Mouse (Mus musculus) ES-E14 (cell line): ENCODE measurements around the gene Syt13. TPM values are rescaled to one million over a fixed set of nuclear protein-coding genes. Genes with fewer than 3 reads are reported as not detected.

Experiments
- DNase-seq: peaks from one replicate; pipeline ENCODE4 v3.0.0-alpha.2; 2013; ENCODE audit warnings: low read depth, low spot score
- H3K27ac ChIP-seq: 2 replicates; pipeline ENCODE4 v1.5.1; 2012; ENCODE audit warnings: low read depth, mild to moderate bottlenecking, low read length, moderate library complexity, mixed read lengths; ENCODE audit not compliant: poor library complexity, insufficient read depth, severe bottlenecking
- H3K36me3 ChIP-seq: 2 replicates; pipeline ENCODE4 v1.6.1; 2012; ENCODE audit warnings: mild to moderate bottlenecking, low read length, moderate library complexity, mixed read lengths; ENCODE audit not compliant: control insufficient read depth, poor library complexity, insufficient read depth, severe bottlenecking
- H3K4me1 ChIP-seq, 2 experiments: fragments of 150-350 bp in 1 of 2; sonication (generic) in 1 of 2; 2 replicates each; pipeline ENCODE4 v1.6.1; 2012; ENCODE audit warnings: low read length in 2 of 2, mild to moderate bottlenecking in 1 of 2, mixed read lengths in 1 of 2; ENCODE audit not compliant: control insufficient read depth in 2 of 2, insufficient read depth in 2 of 2, poor library complexity in 1 of 2
- H3K4me3 ChIP-seq, 2 experiments: fragments of 150-350 bp in 1 of 2; sonication (generic) in 1 of 2; 2 replicates each; pipeline ENCODE4 v1.5.1; 2012; ENCODE audit warnings: low read length in 2 of 2, low read depth in 1 of 2, mild to moderate bottlenecking in 1 of 2, mixed read lengths in 1 of 2; ENCODE audit not compliant: insufficient read depth in 1 of 2, poor library complexity in 1 of 2, severe bottlenecking in 1 of 2
- H3K9ac ChIP-seq: 2 replicates; pipeline ENCODE4 v1.6.1; 2012; ENCODE audit warnings: low read depth, mild to moderate bottlenecking, low read length, mixed read lengths; ENCODE audit not compliant: poor library complexity, insufficient read depth, severe bottlenecking
- H3K9me3 ChIP-seq: fragments of 150-350 bp; sonication (generic); 2 replicates; pipeline ENCODE4 v1.6.1; 2012; ENCODE audit warnings: low read depth, mild to moderate bottlenecking, low read length; ENCODE audit not compliant: control insufficient read depth, insufficient read depth
- CHD2 ChIP-seq: IDR thresholded peaks from 2 replicates; pipeline ENCODE4 v1.6.1; 2014; ENCODE audit warnings: mild to moderate bottlenecking, low read depth, low read length, inconsistent platforms
- HCFC1 ChIP-seq: IDR thresholded peaks from 2 replicates; pipeline ENCODE4 v1.6.1; 2012; ENCODE audit warnings: low read length, inconsistent platforms, borderline replicate concordance; ENCODE audit not compliant: insufficient read depth
- MAFK ChIP-seq: IDR thresholded peaks from 2 replicates; pipeline ENCODE4 v1.6.1; 2014; ENCODE audit warnings: mild to moderate bottlenecking, low read depth, low read length, inconsistent platforms; ENCODE audit not compliant: insufficient read depth
- ZC3H11A ChIP-seq: IDR thresholded peaks from 2 replicates; pipeline ENCODE4 v1.6.1; 2012; ENCODE audit warnings: low read depth, mild to moderate bottlenecking, inconsistent platforms, low read length, borderline replicate concordance
- ZNF384 ChIP-seq: IDR thresholded peaks from 2 replicates; pipeline ENCODE4 v1.6.1; 2012; ENCODE audit warnings: low read depth, low read length, inconsistent platforms
- in situ Hi-C, 2 experiments: fragments of 600-800 bp; cut with MboI; formaldehyde crosslinking; loops; one replicate each; pipeline ENCODE4 v1.15.1; 2025; ENCODE audit warnings: low sequenced_read_pairs in 2 of 2, inconsistent platforms in 1 of 2; ENCODE audit not compliant: unreplicated experiment in 2 of 2
- total RNA-seq: library from RNA; depleted of rRNA; stranded (reverse); fragments of 300-350 nt; gene quantifications from 2 replicates; pipeline ENCODE4 v1.2.3, GENCODE M21; 2012

Gene Syt13
- total RNA-seq, 1 experiment, result 5.8 TPM

DNA sequence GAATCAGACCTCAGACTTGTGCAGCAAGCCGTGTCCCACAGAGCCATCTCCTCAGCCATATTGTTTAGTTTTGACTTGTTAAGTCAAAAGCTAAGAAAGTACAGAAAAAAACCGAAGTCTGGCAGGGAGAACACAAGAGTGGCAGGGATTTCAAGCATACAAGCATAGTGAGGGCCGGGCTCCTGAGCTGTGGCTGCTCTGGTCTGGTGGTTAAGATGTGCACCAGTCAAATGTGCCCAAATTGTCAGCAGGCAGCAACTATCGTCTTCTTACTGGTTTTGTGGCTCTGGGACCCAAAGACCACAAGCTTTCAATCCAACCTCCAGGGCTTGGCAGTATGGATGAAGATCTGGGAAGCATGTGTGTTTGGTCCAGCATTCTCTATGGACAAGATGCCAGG is 42.2 kb upstream of the Syt13 start:
- Histone ChIP-seq H3K9me3 (no peaks in the 10 kb centered on the region), H3K27ac (no peak overlapping the region), H3K36me3 (no peaks in the 10 kb centered on the region), H3K4me1 (peaks cover 0 to 5% of the 10 kb centered on the region in 2 experiments; a peak in 1 of 4 replicates), H3K4me3 (no peak overlapping the region), H3K9ac (no peak overlapping the region)
- no peak for DNase-seq
- TF ChIP-seq HCFC1 (no peak), MAFK (no peak), CHD2 (no peak), ZC3H11A (no peak)
- in situ Hi-C loops, result no loop called here

DNA sequence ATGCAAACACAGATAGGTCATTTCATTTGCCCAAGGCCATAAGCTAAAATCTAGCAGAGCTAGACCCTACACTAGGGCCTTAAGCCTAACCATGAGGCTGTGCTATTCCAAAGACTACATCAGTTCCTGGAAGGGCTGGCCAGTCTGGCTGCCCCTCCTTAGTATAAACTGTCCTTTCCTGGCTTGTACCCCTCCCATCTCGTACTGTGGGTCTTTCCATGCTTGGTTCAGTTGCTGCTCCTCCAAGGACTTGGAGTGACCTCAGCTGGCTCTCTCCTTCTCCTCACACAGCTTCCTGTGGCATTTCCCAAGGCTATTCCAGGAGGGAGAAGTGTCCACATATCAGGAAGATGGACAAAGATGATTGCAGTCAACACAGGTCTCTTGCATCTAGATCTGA is 40.3 kb upstream of the Syt13 start:
- peaks cover 0 to 5% of the 10 kb centered on the region in 2 experiments; a peak in 1 of 4 replicates for H3K4me1 ChIP-seq
- H3K27ac ChIP-seq, result no peak overlapping the region
- in situ Hi-C loops, result no loop called here
- no peaks in the 10 kb centered on the region for H3K36me3 ChIP-seq
- H3K9me3 ChIP-seq, result no peaks in the 10 kb centered on the region
- no peak overlapping the region for H3K4me3 ChIP-seq
- no peak overlapping the region for H3K9ac ChIP-seq
- no peak for TF ChIP-seq ZC3H11A
- no peak for DNase-seq

DNA sequence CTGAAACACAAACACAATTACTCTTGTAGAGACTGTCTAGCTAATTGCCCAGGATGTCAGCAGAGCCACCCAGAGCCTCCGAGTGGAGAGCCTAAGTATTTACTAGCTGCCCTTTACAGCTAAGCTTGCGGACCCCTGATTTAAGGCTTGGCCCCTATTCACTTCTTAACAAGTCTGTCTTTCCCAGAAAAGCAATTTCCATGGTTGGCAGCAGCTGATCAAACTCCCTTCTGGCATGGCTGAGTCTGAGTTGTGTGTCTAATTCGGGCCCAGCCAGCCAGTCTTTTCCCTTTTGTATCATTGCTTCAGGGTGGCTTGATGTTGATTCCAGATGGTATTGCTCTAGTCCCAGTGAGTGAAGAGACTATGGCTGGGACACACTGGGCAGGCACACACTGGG is 37.4 kb upstream of the Syt13 start:
- Histone ChIP-seq H3K9me3 (no peaks in the 10 kb centered on the region), H3K4me3 (no peak overlapping the region), H3K36me3 (no peaks in the 10 kb centered on the region), H3K27ac (no peak overlapping the region), H3K4me1 (no peaks in the 10 kb centered on the region), H3K9ac (no peak overlapping the region)
- in situ Hi-C loops, result no loop called here
- no peak for DNase-seq
- no peak for TF ChIP-seq HCFC1
- no peak for TF ChIP-seq CHD2
- no peak for TF ChIP-seq MAFK
- TF ChIP-seq ZC3H11A, result no peak

DNA sequence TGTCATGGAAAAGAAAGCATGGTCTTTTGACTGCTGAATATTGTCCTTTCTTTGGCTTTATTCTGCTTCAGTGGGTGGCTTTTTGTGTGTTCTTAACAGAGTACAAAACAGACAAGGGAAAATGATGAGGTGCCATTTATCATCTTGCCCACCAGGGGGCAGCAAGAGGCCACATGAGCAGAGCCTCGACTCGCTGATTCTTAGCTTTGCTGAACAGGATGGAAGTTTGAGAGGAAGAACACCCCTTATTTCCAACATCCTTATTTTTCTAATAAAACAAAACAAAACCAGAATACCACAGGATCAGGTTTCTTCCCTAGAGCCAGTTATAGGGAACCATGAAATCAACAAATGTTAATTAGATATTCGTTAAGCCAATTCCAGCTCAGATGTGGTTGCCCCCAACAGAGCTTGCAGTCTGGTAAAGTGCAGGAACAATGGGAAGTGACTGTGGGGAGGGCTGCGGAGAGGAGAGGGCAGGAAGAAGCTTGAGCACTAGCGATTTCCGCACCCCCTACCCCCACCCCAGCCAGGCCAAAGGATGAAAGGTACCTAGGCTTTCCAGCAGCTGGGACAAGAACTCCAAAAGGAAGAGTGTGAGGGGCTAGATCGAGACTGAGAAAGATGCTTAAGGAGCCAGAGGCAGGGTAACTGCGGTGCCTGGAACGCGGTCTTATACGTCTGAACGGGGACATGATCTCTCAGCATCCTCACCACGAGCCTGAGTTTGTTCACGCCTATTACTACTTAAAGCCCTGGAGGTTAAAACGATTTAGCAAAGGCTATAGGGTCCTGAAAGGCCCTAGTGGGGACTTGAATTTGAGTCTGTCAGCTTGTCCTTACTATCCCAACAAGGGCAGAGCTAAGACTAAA is 31.6 kb upstream of the Syt13 start:
- no peak overlapping the region for H3K4me3 ChIP-seq
- H3K9ac ChIP-seq, result peak overlapping the region; percentile 36; the same call in 1 of the 2 replicates
- DNase-seq, result peak; percentile 56
- TF ChIP-seq CHD2, result no peak
- no peak for TF ChIP-seq HCFC1
- no peak for TF ChIP-seq ZNF384
- TF ChIP-seq ZC3H11A, result peak; percentile 94
- peak; percentile 39; the same call in 1 of the 2 replicates for TF ChIP-seq MAFK
- no peaks in the 10 kb centered on the region for H3K9me3 ChIP-seq
- no peaks in the 10 kb centered on the region for H3K36me3 ChIP-seq
- in situ Hi-C loops, result no loop called here
- no peak overlapping the region for H3K27ac ChIP-seq
- H3K4me1 ChIP-seq, result peaks cover 0 to 4% of the 10 kb centered on the region in 2 experiments; a peak in 1 of 4 replicates

DNA sequence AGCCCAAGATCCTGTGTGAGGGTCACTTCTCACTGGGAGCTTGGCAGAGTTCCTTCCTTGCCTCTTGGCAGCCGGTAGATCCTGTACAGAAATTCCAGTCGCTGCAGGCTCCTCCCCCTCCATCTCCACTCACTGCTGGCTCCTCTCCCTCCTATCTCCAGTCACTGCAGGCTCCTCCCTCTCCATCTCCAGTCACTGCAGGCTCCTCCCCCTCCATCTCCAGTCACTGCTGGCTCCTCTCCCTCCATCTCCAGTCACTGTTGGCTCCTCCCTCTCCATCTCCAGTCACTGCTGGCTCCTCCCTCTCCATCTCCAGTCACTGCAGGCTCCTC is 31.0 kb upstream of the Syt13 start:
- Histone ChIP-seq H3K9ac (no peak overlapping the region), H3K9me3 (no peaks in the 10 kb centered on the region), H3K36me3 (no peaks in the 10 kb centered on the region), H3K4me3 (no peak overlapping the region), H3K4me1 (peaks cover 0 to 4% of the 10 kb centered on the region in 2 experiments; a peak in 1 of 4 replicates), H3K27ac (no peak overlapping the region)
- DNase-seq, result peak; percentile 65
- in situ Hi-C loops, result no loop called here
- TF ChIP-seq CHD2, result no peak
